ENCODE assay signal across 21 mouse cellular contexts in the genomic region with DNA sequence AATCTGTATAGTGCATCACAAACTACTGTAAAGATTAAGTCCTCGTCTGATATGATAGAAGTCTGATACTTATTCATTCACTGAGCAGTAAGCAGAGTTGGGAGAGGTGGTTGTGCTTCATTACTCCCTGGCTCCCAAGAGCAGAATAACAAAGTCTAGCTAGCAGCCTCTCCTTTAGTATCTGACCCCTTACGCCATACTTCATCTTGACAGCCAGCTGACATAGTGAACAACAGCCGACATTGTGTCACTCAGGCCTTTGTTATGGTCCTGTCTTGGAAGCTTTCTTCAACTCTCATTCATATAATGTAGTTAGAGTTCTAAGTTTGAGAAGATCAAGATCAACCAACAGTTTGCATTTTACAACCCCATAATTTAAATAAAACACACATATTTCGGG.
"Had no signal": no experiment of that assay in that cellular context is flagged by ENCODE, and none has a peak within 500 bp of the region (broad histone marks: within the 10 kb centered on the region; RNA-seq: fewer than 3 reads in every experiment).

No protein-coding gene starts in this region.

- H3K4me2 ChIP-seq: limb, embryonic 13.5 days; liver, embryonic 12.5 days; liver, embryonic 15.5 days; lung, embryonic 15.5 days; midbrain, embryonic 11.5 days; neural tube, embryonic 13.5 days had no signal

- H3K36me3 ChIP-seq: limb, embryonic 10.5 days; limb, embryonic 13.5 days; liver, embryonic 12.5 days; liver, embryonic 15.5 days; lung, embryonic 15.5 days; neural tube, embryonic 13.5 days had no signal

- DNase-seq: kidney, adult 8-10 months; kidney, postnatal 25 days; layer of hippocampus, adult 9-11 months; liver; lung, adult 18-20 months; lung, postnatal 10 days; lung, postnatal 36 days; midbrain, embryonic 14.5 days; retina, postnatal 1 day; right cerebral cortex, postnatal 25 days; thymus, adult 18-20 months; thymus, postnatal 36 days had no signal

- H3K27me3 ChIP-seq: limb, embryonic 13.5 days; liver, embryonic 12.5 days; liver, embryonic 15.5 days; lung, embryonic 15.5 days; megakaryocyte, embryonic 14.5 days; neural tube, embryonic 13.5 days had no signal

- ATAC-seq: liver, embryonic 12.5 days had no signal

- H3K27ac ChIP-seq: layer of hippocampus, adult 2 months; limb, embryonic 10.5 days; limb, embryonic 13.5 days; liver, embryonic 12.5 days; liver, embryonic 15.5 days; lung, embryonic 15.5 days; neural tube, embryonic 13.5 days had no signal

- H3K4me3 ChIP-seq: layer of hippocampus, adult 2 months; limb, embryonic 10.5 days; limb, embryonic 13.5 days; liver, embryonic 12.5 days; liver, embryonic 15.5 days; lung, embryonic 15.5 days; megakaryocyte, embryonic 14.5 days; neural tube, embryonic 13.5 days had no signal

- H3K9ac ChIP-seq: limb, embryonic 13.5 days; liver, embryonic 12.5 days; liver, embryonic 15.5 days; lung, embryonic 15.5 days; neural tube, embryonic 13.5 days had no signal

- H3K9me3 ChIP-seq: limb, embryonic 10.5 days; limb, embryonic 13.5 days; liver, embryonic 12.5 days; liver, embryonic 15.5 days; lung, embryonic 15.5 days; megakaryocyte, embryonic 14.5 days; neural tube, embryonic 13.5 days had no signal

- H3K4me1 ChIP-seq: limb, embryonic 10.5 days; limb, embryonic 13.5 days; liver, embryonic 12.5 days; liver, embryonic 15.5 days; lung, embryonic 15.5 days; megakaryocyte, embryonic 14.5 days; neural tube, embryonic 13.5 days had no signal
